Mouse (Mus musculus): ENCODE measurements around the gene Cyp2d34. TPM values are rescaled to one million over a fixed set of nuclear protein-coding genes. Genes with fewer than 3 reads are reported as not detected.

Cyp2d34 gene
- polyA plus RNA-seq, 1 experiment = not detected

DNA sequence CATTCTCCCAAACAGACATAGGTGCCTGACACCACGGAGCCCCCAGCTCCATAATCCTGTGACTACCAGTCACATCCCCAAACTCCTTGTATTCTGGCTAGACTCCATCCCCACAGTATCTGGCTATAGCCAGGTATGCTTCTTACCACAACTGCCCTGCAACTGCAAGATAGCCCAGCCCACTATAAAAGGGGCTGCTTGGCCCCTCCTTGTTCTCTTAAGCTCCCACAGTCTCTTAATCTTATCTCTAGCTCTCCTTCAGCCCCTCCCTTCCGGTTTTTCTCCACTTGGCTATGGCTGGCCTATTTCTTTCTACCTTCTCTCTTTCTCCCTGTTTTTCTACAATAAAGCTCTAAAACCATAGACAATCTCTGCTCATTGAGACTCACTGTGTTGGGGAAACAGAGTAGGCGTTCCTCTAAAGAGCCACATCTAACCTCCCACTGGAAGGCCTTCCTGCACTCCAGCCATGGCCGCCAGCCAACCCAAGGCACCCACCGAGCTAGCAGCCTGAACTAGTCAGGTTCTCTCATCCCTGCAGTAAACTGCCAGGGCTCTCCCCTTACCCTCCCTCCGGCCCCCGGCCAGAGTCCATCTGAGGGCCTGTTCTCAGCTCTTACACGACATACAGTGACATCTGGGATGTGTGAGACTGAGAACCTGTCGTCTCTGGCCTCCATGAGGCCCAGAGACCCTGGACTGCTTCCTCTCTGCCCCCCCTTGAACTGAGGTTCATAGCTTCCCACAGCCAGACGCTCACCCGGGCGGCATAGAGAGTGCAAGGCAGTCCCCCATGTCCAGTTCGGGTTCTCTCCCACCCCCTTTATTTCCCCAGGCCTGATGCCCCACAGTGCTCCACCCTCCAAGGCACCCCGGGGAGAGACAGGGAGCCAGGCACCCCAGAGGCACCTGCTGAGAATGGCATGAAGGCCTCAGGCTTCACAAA is 16.7 kb upstream of the Cyp2d34 start:
- Histone ChIP-seq H3K4me1 (ENCODE audit: control insufficient read depth, insufficient read depth, low read length) (no peaks in the 10 kb centered on the region), H3K4me3 (replicated peaks; ENCODE audit: insufficient read depth, low read depth, low read length) (no peak overlapping the region), H3K27ac (ENCODE audit: insufficient read depth, low read length) (no peak overlapping the region), H3K27me3 (ENCODE audit: control insufficient read depth, insufficient read depth, low read length) (no peaks in the 10 kb centered on the region)
- DNase-seq = no peak
- TF ChIP-seq CTCF (IDR thresholded peaks at IDR 0.05; ENCODE audit: borderline replicate concordance, insufficient read depth, low read depth, low read length) (no peak), POLR2A (IDR thresholded peaks at IDR 0.05; ENCODE audit: borderline replicate concordance, insufficient read depth, low read length) (no peak)
- WGBS = 53% methylated on average over 14 of the region's 14 CpGs

DNA sequence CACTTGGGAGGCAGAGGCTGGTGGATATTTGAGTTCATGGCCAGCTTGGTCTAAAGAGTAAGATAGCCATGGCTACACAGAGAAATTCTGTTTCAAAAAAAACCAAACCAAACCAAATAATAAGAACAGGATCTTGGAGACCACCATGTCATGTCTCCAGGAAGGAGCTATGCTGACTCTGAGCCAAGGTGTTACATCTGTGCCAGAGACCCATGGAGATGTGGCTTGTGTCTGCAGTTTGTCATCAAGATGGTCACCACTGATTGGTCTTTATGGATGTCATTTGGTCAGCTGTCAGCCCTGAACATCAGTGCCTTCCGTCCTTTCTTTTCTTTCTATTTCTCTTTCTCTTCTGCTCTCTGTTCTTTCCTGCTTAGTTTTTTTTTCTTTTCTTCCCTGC is 14.2 kb upstream of the Cyp2d34 start:
- no peak for TF ChIP-seq POLR2A (IDR thresholded peaks at IDR 0.05; ENCODE audit: borderline replicate concordance, insufficient read depth, low read length)
- H3K4me3 ChIP-seq (replicated peaks; ENCODE audit: insufficient read depth, low read depth, low read length) = no peak overlapping the region
- no peaks in the 10 kb centered on the region for H3K27me3 ChIP-seq (ENCODE audit: control insufficient read depth, insufficient read depth, low read length)
- 16% methylated on average over 1 of the region's 1 CpGs for WGBS
- no peak overlapping the region for H3K27ac ChIP-seq (ENCODE audit: insufficient read depth, low read length)
- H3K4me1 ChIP-seq (ENCODE audit: control insufficient read depth, insufficient read depth, low read length) = no peaks in the 10 kb centered on the region
- DNase-seq = no peak

- TF ChIP-seq POLR2A (IDR thresholded peaks at IDR 0.05; ENCODE audit: borderline replicate concordance, insufficient read depth, low read length) = no peak
- no peak for TF ChIP-seq CTCF (IDR thresholded peaks at IDR 0.05; ENCODE audit: borderline replicate concordance, insufficient read depth, low read depth, low read length)
- Histone ChIP-seq H3K27me3 (ENCODE audit: control insufficient read depth, insufficient read depth, low read length) (no peaks in the 10 kb centered on the region), H3K4me1 (ENCODE audit: control insufficient read depth, insufficient read depth, low read length) (no peaks in the 10 kb centered on the region), H3K27ac (ENCODE audit: insufficient read depth, low read length) (no peak overlapping the region), H3K4me3 (replicated peaks; ENCODE audit: insufficient read depth, low read depth, low read length) (no peak overlapping the region)
- WGBS = 65% methylated on average over 1 of the region's 1 CpGs
- no peak for DNase-seq
Measured at GRCm38 (mm10) chr15:82621993-82622392, 1.2 kb upstream of the Cyp2d34 start.

- Histone ChIP-seq H3K27ac (ENCODE audit: insufficient read depth, low read length) (no peak overlapping the region), H3K4me3 (replicated peaks; ENCODE audit: insufficient read depth, low read depth, low read length) (no peak overlapping the region), H3K27me3 (ENCODE audit: control insufficient read depth, insufficient read depth, low read length) (no peaks in the 10 kb centered on the region), H3K4me1 (ENCODE audit: control insufficient read depth, insufficient read depth, low read length) (no peaks in the 10 kb centered on the region)
- TF ChIP-seq POLR2A (IDR thresholded peaks at IDR 0.05; ENCODE audit: borderline replicate concordance, insufficient read depth, low read length) (no peak), CTCF (IDR thresholded peaks at IDR 0.05; ENCODE audit: borderline replicate concordance, insufficient read depth, low read depth, low read length) (no peak)
- DNase-seq = no peak
- WGBS = 92% methylated on average over 9 of the region's 9 CpGs
Measured at GRCm38 (mm10) chr15:82618362-82619020, 2.3 kb downstream of the Cyp2d34 start.

DNA sequence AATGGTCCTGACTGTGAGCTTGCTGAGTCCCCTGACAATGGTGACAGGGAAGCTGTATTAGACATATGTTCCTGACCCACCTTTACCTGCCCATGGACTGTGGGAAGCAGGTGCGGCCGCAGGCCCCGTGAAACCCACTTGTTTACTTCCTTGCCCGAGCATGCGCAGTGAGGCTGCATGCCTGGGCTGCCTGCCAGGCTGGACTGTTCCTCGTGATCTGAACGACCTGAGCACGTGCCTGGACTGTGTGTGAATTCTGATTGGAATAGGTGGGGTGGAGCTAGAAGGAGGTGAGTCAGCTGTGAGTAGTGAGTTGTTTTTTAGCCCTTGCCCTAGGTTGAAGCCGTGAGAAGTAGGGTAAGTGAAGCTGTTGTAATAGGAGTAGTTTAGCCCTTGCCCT is 38.1 kb downstream of the Cyp2d34 start:
- no peaks in the 10 kb centered on the region for H3K4me1 ChIP-seq (ENCODE audit: control insufficient read depth, insufficient read depth, low read length)
- H3K27me3 ChIP-seq (ENCODE audit: control insufficient read depth, insufficient read depth, low read length) = no peaks in the 10 kb centered on the region
- no peak overlapping the region for H3K27ac ChIP-seq (ENCODE audit: insufficient read depth, low read length)
- 68% methylated on average over 9 of the region's 9 CpGs for WGBS
- no peak for DNase-seq
- no peak for TF ChIP-seq CTCF (IDR thresholded peaks at IDR 0.05; ENCODE audit: borderline replicate concordance, insufficient read depth, low read depth, low read length)
- TF ChIP-seq POLR2A (IDR thresholded peaks at IDR 0.05; ENCODE audit: borderline replicate concordance, insufficient read depth, low read length) = no peak
- H3K4me3 ChIP-seq (replicated peaks; ENCODE audit: insufficient read depth, low read depth, low read length) = no peak overlapping the region

- no peaks in the 10 kb centered on the region for H3K27me3 ChIP-seq (ENCODE audit: control insufficient read depth, insufficient read depth, low read length)
- H3K27ac ChIP-seq (ENCODE audit: insufficient read depth, low read length) = no peak overlapping the region
- no peaks in the 10 kb centered on the region for H3K4me1 ChIP-seq (ENCODE audit: control insufficient read depth, insufficient read depth, low read length)
- no peak overlapping the region for H3K4me3 ChIP-seq (replicated peaks; ENCODE audit: insufficient read depth, low read depth, low read length)
- no peak for DNase-seq
- WGBS = 36% methylated on average over 2 of the region's 2 CpGs
- no peak for TF ChIP-seq CTCF (IDR thresholded peaks at IDR 0.05; ENCODE audit: borderline replicate concordance, insufficient read depth, low read depth, low read length)
- no peak for TF ChIP-seq POLR2A (IDR thresholded peaks at IDR 0.05; ENCODE audit: borderline replicate concordance, insufficient read depth, low read length)
Measured at GRCm38 (mm10) chr15:82579071-82579470, 41.7 kb downstream of the Cyp2d34 start.

- WGBS = 69% methylated on average over 1 of the region's 1 CpGs
- TF ChIP-seq POLR2A (IDR thresholded peaks at IDR 0.05; ENCODE audit: borderline replicate concordance, insufficient read depth, low read length) = no peak
- no peak for TF ChIP-seq CTCF (IDR thresholded peaks at IDR 0.05; ENCODE audit: borderline replicate concordance, insufficient read depth, low read depth, low read length)
Measured at GRCm38 (mm10) chr15:82572856-82573255, 47.9 kb downstream of the Cyp2d34 start.

More at GRCm38 (mm10) chr15:82572856-82573255, 47.9 kb downstream of the Cyp2d34 start:
- DNase-seq = no peak
- H3K4me3 ChIP-seq (replicated peaks; ENCODE audit: insufficient read depth, low read depth, low read length) = no peak overlapping the region
- no peaks in the 10 kb centered on the region for H3K27me3 ChIP-seq (ENCODE audit: control insufficient read depth, insufficient read depth, low read length)
- H3K4me1 ChIP-seq (ENCODE audit: control insufficient read depth, insufficient read depth, low read length) = no peaks in the 10 kb centered on the region
- no peak overlapping the region for H3K27ac ChIP-seq (ENCODE audit: insufficient read depth, low read length)

Other genes starting within 250 kb of the Cyp2d34 start
- gene Cyp2d22, start 240.7 kb downstream of the Cyp2d34 start, polyA plus RNA-seq (2012; rRNA removed) = 64.2 and 65.4 TPM in 2 replicates
- gene Cyp2d11, start 226.9 kb downstream of the Cyp2d34 start, polyA plus RNA-seq (2012; rRNA removed) = not detected in 2 replicates
- not detected in 2 replicates for gene Cyp2d10, start 213.8 kb downstream of the Cyp2d34 start, polyA plus RNA-seq (2012; rRNA removed)
- gene Cyp2d9, start 187.5 kb downstream of the Cyp2d34 start, polyA plus RNA-seq (2012; rRNA removed) = not detected in 2 replicates
- not detected in 2 replicates for gene Cyp2d12, start 65.9 kb downstream of the Cyp2d34 start, polyA plus RNA-seq (2012; rRNA removed)
- not detected in 2 replicates for gene Cyp2d40, start 143.2 kb upstream of the Cyp2d34 start, polyA plus RNA-seq (2012; rRNA removed)
- gene Cyp2d26, start 173.3 kb upstream of the Cyp2d34 start, polyA plus RNA-seq (2012; rRNA removed) = 0.10 and 0.16 TPM in 2 replicates